Mouse (Mus musculus) lung, adult 18-20 months (tissue): ENCODE measurements at regions not wholly inside any gene's neighbourhood (a gene's known extent, or its start where the extent isn't known, plus 50 kb on each side); places are given as distances from the start of the nearest gene placed in this dataset.
"Not testable (repeated sequence)": the region's sequence is repeated elsewhere in the genome, so short reads cannot be mapped to it uniquely, and the experiment has no call there.

ENCODE experiments used
- DNase-seq, 2 experiments: peaks; one replicate each; pipeline ENCODE4 v3.0.0; 2022; ENCODE audit warnings: mixed read lengths in 2 of 2

DNA sequence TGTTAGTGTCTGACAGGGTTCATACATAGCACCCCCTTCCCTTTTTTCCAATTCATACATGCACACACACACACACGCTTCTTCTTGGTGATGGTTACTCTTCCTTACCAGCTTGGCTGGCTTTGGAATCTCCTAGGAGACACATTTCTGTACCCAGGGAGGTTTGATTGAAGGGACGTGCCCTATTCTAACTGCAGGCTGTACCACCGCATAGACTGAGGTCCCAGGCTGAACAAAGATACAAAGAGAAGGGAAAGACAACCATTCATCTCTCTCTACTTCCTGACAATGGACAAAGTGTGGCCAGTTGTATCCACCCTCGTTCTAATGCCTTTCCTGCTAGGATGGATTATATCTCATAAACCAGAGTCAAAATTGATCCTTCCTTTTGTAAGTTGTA is 100.0 kb downstream of the Raet1d start:
- DNase-seq, result not testable (repeated sequence)

DNA sequence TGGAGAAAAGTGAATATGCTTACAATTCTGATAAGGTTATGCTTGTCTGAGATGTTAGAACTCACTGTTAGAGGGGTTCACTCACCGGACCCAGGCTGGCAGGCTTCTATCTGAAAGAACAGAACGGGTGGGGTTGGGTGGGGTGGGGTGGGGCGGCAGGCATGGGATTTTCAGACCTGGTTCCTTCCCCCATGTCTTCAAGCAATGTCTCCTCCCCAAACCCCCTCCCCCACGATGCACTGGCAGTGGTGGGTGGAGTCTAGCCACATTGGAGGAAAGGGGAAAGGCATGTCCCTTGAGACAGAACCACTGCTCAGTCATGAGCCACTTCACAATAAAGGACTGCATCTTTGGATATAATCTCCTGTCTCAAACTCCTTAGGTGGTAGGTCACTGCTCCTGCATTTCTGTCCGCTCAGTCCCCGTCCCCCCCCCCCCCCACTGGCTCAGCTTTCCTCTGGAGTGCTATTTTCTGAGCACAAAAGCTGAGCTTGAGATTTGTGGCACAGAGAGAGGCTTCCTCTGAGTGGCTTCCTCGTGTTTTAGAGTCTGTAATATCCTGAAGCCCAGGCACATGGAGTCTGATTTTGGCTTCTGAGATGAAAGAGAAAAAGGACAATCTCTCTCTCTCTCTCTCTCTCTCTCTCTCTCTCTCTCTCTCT is 100.6 kb downstream of the Raet1d start:
- not testable (repeated sequence) for DNase-seq

DNA sequence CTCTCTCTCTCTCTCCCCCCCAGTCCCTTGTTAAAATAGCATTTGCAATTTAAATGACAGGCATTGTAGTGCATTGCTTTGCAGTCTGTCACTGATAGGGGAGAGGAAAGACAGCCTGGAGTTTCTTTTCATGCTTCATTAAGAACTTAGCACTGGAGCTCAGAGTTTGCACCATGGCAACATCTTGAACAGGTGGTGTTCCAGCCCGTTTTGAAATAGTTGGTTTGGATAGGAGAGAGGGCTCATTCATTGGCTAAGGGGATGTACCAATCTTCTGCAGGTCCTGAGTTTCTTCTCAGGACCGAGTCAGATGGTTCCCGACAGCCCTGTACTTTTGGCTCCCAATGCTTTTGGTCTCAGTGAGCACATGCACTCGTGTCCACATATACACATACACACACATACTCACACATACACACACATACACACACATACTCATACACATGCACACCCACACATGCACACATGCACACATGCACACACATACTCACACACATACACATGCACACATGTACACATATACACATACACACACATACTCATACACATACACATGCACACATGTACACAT is 101.2 kb downstream of the Raet1d start:
- DNase-seq, result not testable (repeated sequence)

DNA sequence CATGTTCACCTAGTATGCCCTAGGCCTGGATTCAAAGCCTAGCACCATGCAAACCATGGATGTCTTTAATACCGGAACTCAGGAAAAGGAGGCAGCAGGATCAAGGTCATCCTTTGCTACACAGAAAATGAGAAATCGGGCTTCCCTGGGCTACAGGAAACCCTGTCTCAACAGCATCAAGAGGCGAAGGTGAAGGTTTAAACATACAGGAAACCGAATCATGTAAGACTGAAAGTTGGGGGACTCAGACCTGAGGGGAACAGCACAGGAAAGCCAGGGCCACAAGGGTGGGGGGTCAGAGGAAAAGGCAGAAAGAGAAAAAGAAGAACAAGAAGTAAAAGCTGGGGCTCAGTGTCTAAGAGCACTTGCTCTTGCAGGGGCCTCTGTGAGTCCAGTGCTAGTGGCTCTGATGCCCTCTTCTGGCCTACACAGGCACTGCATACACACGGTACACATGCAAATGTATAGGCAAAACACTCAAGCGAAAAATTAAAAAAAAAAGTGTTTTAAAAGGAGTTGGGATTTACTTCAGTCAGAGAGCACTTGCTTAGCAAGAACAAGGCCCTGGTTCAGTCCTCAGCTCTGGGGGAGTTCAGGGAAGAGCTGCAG is 111.5 kb downstream of the Raet1d start:
- not testable (repeated sequence) for DNase-seq

DNA sequence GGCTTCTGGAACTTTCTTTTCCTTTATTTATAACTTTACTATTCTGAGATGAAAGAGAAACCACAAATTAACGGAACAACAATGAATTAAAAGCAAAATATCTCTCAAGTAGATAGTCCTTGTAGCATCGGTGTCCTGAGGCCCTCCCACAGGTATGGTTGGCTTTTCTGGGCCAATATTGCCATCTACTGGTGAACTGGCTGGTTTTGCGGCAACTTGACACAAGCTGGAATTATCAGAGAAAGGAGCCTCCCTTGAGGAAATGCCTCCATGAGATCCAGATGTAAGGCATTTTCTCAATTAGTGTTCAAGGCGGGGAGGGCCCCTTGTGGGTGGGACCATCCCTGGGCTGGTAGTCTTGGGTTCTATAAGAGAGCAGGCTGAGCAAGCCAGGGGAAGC is 119.5 kb downstream of the Raet1d start:
- peak in 1 of 2 experiments; percentile 5 for DNase-seq

DNA sequence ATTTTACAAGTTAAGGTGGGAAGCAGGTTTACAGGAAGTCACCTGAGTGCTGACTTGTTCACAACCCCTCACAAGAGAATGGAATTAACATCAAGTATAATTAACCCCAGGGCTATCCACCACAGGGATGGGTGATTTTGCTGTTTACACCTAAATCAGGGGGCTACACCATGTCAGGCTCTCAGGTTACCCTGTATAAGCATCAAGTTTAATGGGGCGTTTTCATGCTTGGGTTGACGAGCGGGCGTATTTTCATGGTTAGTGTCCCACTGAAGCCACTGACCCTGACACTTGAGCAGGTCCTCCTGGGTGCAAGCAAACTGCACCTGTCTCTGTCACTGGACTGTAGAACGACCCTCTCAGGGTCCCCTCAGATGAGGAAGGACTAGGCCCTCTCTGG is 126.7 kb downstream of the Raet1d start:
- not testable (repeated sequence) for DNase-seq

DNA sequence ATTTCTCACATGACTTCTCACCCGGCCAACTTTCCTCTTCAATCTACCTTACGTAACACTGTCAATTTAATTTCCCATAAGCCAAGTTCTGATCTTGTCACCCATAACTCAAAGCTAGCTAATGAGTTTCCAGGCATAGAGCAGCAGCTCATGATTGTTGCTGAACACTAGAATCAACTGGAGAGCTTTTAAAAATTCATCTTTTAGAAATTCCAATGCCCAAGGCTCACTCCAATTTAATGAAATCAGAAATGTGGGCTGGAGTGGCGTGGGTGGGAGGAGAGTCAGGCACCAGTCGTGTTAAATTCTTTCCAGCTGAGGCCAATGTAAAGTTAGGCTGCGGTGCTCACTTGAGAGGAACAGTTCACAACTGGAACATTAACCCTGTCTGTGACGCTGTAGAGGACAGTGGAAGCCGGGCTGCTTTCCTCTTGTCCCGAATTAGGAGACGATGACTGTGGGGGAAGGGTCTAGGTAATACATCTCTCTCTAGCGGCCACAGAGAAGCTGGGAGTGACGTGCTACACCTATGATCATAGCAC is 131.5 kb downstream of the Raet1d start:
- DNase-seq, result not testable (repeated sequence)

DNA sequence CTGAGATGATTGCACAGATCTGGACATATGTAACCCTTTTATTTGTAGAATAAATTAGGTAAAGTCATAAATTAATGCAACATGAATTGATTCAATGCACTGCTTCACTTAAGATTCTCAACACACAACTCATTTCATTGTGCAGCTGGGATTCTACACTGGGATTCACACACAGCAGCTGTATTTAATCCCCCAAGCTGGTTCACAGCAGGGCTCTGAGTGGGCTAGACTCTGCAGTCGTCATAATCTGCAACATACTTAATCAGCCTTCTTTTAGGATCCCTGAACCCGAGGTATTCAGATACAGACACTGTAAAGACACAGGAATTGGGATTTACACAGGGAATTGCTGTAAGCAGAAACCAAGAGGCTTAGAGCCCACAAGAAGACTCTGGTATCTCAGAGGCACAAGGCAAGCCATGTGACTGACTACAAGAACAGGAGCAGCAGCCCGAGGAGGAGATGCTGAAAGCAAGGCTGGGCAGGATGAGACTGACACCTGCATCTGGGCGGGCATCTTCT is 135.7 kb downstream of the Raet1d start:
- DNase-seq, result no peak
